Mouse (Mus musculus): ENCODE data around the gene Clk2.

Clk2 gene

GRCm38 (mm10) chr3:89164506-89165267 is at the start of gene Clk2:
TSS of gene Clk2 (plus strand) at chr3:89164795.
- peak; percentile 88 for DNase-seq (ENCODE audit: low spot score)

GRCm38 (mm10) chr3:89115522-89115921 is 49.1 kb upstream of the Clk2 start:
- DNase-seq (ENCODE audit: low spot score) = no peak

- no peak for DNase-seq (ENCODE audit: low spot score)
These were observed 41.3 kb upstream of the Clk2 start for GRCm38 (mm10) chr3:89123313-89123712.

- no peak for DNase-seq (ENCODE audit: low spot score)
These were observed 40.4 kb upstream of the Clk2 start for GRCm38 (mm10) chr3:89124241-89124640.

GRCm38 (mm10) chr3:89125981-89126380 is 38.6 kb upstream of the Clk2 start:
- DNase-seq (ENCODE audit: low spot score) = no peak

- DNase-seq (ENCODE audit: low spot score) = no peak
These were observed 34.7 kb upstream of the Clk2 start for GRCm38 (mm10) chr3:89129908-89130307.

- peak; percentile 59 for DNase-seq (ENCODE audit: low spot score)
These were observed 32.8 kb upstream of the Clk2 start for GRCm38 (mm10) chr3:89131816-89132215.

GRCm38 (mm10) chr3:89132285-89133062 is 32.1 kb upstream of the Clk2 start:
- DNase-seq (ENCODE audit: low spot score) = peak; percentile 24

GRCm38 (mm10) chr3:89133063-89133450 is 31.5 kb upstream of the Clk2 start:
- no peak for DNase-seq (ENCODE audit: low spot score)

- no peak for DNase-seq (ENCODE audit: low spot score)
These were observed 30.8 kb upstream of the Clk2 start for GRCm38 (mm10) chr3:89133752-89134151.

- DNase-seq (ENCODE audit: low spot score) = no peak
These were observed 28.6 kb upstream of the Clk2 start, which contains the start of gene Pklr for GRCm38 (mm10) chr3:89135958-89136357. TSS of gene Pklr (plus strand) at chr3:89136142.

- DNase-seq (ENCODE audit: low spot score) = no peak
These were observed 28.2 kb upstream of the Clk2 start for GRCm38 (mm10) chr3:89136365-89136764.

- no peak for DNase-seq (ENCODE audit: low spot score)
These were observed 19.8 kb upstream of the Clk2 start for GRCm38 (mm10) chr3:89144821-89145220.

GRCm38 (mm10) chr3:89145566-89145965 is 19.0 kb upstream of the Clk2 start:
- DNase-seq (ENCODE audit: low spot score) = no peak

- DNase-seq (ENCODE audit: low spot score) = no peak
These were observed 17.3 kb upstream of the Clk2 start for GRCm38 (mm10) chr3:89147101-89147978.

GRCm38 (mm10) chr3:89147979-89148311 is 16.6 kb upstream of the Clk2 start:
- no peak for DNase-seq (ENCODE audit: low spot score)

GRCm38 (mm10) chr3:89148567-89148966 is 16.0 kb upstream of the Clk2 start:
- no peak for DNase-seq (ENCODE audit: low spot score)

- no peak for DNase-seq (ENCODE audit: low spot score)
These were observed 12.3 kb upstream of the Clk2 start for GRCm38 (mm10) chr3:89152084-89152835.

GRCm38 (mm10) chr3:89156951-89157350 is 7.6 kb upstream of the Clk2 start:
- DNase-seq (ENCODE audit: low spot score) = no peak

GRCm38 (mm10) chr3:89158651-89159050 is 5.9 kb upstream of the Clk2 start:
- no peak for DNase-seq (ENCODE audit: low spot score)

- DNase-seq (ENCODE audit: low spot score) = no peak
These were observed 5.4 kb upstream of the Clk2 start for GRCm38 (mm10) chr3:89159211-89159610.

All from left cerebral cortex, adult 11 months (tissue).